Mouse (Mus musculus) spleen, postnatal 14 days (tissue): Measurements from ENCODE around the gene Synj2.

Experiments used
- DNase-seq, 2 experiments: peaks; one replicate each; pipeline ENCODE4 v3.0.0; 2021 to 2022; ENCODE audit warnings: low spot score in 2 of 2

Synj2 gene

GRCm38 (mm10) chr17:5941230-5942043 lies at the start of gene Synj2:
TSS of gene Synj2 (plus strand) at chr17:5941280.
- DNase-seq: no peak

GRCm38 (mm10) chr17:5891933-5892683 lies 49.0 kb upstream of the Synj2 start:
- no peak for DNase-seq

- no peak for DNase-seq
Observed at GRCm38 (mm10) chr17:5893092-5893491, 48.0 kb upstream of the Synj2 start.

DNA sequence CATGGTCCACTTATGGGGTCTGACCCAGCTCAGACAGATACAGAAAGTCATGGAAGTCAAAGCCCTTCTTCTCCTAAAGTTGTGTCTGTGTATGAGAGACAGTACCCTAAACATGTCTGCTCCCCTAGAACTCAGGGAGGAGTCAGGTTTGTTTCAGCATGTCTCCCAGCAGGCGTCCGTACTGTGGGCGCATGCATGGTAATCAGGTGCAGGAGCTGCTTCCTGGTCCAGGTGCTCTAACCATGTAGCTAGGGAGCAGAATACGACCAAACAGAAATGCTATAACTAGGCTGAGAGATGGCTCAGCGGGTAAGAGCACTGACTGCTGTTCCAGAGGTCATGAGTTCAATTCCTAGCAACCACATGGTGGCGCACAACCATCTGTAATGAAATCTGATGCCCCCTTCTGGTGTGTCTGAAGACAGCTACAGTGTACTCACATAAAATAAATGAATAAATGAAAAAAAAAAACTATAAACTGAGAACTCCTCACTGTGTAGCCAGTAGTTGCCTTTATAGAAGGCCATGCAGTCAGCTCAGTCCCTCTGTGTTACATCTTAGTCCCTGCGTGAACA lies 47.4 kb upstream of the Synj2 start:
- DNase-seq: no peak

GRCm38 (mm10) chr17:5896066-5896465 lies 45.0 kb upstream of the Synj2 start:
- no peak for DNase-seq

DNA sequence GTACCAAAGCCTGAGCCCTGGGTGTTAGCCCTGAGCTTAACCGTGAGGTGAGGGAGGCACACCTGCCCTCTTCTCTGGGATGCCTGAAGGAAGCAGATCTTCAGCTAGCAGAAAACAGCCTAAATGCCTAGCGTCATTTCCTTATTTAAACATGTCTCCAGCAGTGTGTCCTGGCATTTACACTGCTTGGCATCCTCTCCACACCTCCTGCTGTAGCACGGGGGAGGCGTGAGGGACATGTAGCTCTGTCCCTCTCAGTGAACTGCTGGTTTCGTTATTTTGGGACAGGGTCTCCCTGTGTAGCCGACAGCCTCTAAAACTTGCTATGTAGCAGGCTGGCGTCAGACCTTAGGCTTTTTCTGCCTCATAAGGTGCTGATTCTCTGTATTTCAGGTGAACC lies 44.5 kb upstream of the Synj2 start:
- no peak for DNase-seq

DNA sequence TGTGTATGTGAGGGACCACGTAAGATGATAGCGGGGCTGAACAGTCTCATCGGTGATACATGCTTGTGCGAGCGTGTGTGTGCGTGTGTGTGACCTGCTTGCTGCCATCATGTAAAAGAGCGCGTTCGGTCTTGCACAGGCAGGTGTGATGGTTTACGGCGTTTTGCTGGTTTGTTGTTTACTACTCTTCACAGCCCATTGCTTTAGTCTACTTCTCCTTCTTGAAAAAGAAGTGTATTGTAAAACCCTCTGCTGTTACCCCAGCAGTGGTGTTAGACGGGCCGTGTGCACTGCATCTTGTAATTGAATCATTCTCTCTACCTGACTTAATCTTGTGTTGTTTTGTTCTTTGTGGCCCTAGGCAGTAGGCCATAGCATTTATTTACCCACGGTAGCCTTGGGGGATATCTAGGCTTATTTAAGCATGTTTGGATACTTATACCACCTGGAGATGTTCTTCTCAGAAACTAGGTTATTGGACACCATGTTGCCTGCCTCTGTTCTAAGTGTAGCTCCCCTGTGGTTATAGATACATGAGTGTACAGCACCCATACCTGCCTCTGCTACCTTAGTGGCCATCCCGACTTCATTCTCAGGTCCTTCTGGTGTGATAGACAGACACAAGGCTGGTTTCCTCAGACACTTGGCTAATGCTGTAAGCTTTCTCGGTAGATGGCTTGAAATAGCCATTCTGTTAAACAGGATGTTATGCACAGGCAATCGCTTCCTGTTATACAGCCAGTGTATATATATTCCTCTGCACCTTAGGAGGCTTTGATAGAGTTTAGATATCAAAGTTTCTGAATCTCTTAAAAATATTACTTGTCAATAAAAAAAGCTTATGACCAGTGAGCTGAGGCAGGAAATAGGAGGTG lies 43.5 kb upstream of the Synj2 start:
- peak in 1 of 2 experiments; percentile 27 for DNase-seq

DNA sequence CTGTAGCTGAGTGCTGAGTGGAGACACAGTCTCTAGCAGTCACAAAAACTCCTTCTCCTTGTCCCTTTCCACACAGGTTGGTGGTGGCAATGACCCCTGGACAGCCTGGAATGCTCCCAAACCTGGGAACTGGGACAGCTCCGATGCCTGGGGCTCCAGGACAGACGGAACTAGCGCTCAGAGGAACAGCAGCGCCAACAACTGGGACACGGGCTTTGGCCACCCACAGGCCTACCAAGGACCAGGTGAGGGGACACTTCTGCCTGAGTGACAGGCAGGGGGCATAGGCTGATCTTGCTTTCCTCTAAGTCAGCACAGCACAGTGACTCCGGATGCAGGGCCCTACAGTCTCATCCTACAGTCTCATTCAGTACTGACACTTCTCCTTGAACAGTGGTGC lies 41.8 kb upstream of the Synj2 start:
- DNase-seq: no peak

DNA sequence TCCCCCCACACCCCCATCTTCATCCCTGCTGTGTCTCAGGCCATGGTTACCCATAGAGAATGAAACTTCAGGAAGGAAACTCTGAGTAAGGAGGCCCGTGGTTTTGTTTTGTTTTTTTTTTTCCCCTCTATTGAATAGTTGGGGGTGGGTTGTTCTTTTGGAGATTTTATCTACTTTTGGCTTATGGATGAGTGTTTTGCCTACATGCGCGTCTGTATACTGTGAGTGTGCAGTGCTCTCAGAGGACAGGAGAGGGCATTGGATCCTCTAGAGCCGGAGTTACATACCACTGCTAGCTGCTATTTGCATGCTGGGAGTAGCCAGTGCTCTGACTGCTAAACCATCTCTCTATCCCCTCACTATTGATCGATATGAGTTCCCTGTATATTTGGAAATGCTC lies 39.7 kb upstream of the Synj2 start:
- DNase-seq: no peak

- no peak for DNase-seq
Observed at GRCm38 (mm10) chr17:5903630-5904301, 37.3 kb upstream of the Synj2 start.

GRCm38 (mm10) chr17:5909681-5910080 lies 31.4 kb upstream of the Synj2 start:
- no peak for DNase-seq

GRCm38 (mm10) chr17:5911591-5911990 lies 29.5 kb upstream of the Synj2 start:
- no peak for DNase-seq

DNA sequence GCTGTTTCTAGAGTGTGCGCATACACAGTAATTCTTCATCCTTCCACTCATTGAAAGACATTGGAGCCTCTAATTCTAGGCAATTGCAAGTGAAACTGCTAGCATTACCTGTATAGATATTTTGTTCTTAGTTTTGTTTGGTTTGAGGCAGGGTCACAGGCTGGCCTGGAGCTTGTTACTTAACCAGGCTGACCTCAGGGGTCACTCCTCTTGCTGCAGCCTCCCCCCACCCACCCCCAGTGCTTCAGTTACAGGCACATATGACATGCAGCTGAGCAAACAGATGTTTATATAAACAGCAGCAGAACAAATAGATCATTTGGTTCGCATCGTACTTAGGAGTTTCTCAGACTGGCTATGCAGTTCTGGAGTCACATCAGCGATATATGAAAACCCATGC lies 28.3 kb upstream of the Synj2 start:
- DNase-seq: no peak

GRCm38 (mm10) chr17:5914217-5914616 lies 26.9 kb upstream of the Synj2 start:
- no peak for DNase-seq

DNA sequence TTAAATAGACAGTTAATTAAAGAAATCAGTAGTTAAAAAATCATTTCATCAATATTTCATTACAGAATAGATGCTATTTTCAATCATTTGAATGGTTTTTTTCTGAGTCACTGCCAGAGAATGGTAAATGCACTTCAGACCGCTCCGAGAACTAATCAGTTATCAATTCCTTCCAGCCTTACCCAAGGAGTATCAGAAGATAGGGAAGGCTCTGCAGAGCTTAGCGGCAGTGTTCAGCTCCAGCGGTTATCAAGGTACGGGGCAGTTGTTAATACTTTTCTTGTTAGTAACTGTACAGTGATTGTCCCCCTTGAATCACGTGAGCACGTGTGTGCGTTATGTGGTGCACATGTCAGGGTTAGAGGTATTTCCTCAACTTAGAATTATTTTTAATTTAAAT lies 19.1 kb upstream of the Synj2 start:
- no peak for DNase-seq

- no peak for DNase-seq
Observed at GRCm38 (mm10) chr17:5923281-5923680, 17.8 kb upstream of the Synj2 start.

GRCm38 (mm10) chr17:5924238-5924637 lies 16.8 kb upstream of the Synj2 start:
- DNase-seq: no peak

DNA sequence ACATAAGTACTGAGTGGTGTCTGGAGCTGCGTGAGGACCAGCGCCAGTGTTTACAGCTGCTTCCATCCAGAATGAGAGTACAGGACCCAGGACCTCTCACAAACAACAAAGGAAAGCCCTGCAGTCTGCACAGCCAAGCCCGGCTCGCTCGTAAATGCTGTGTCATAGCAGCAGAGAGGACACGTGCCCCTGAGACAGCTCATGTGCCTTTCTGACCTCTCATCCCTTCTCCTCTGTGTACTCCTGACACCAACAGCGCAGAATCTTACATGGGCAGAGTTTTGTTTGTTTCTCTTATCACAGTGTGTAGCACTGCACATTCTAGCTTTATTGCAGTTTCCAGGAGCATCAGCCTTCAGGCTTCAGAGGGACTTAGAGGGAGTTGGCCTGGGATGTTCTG lies 14.4 kb upstream of the Synj2 start:
- no peak for DNase-seq

GRCm38 (mm10) chr17:5929031-5929430 lies 12.0 kb upstream of the Synj2 start:
- no peak for DNase-seq

- no peak for DNase-seq
Observed at GRCm38 (mm10) chr17:5932161-5932560, 8.9 kb upstream of the Synj2 start.
